Mouse (Mus musculus) layer of hippocampus, postnatal 10 days (tissue): Measurements from ENCODE around the gene Apob. TPM values are rescaled to one million over a fixed set of nuclear protein-coding genes. Genes with fewer than 3 reads are reported as not detected.
"Not testable (repeated sequence)": the region's sequence is repeated elsewhere in the genome, so short reads cannot be mapped to it uniquely, and the experiment has no call there.

Experiments used
- DNase-seq, 2 experiments: peaks; one replicate each; pipeline ENCODE4 v3.0.0; 2021; ENCODE audit warnings: low spot score in 2 of 2
- long read RNA-seq: library from polyadenylated mRNA; stranded (forward); transcript quantifications from one replicate; pipeline ENCODE4 v2.0.0, GENCODE M21; 2023
- total RNA-seq, 2 experiments: library from RNA; stranded (reverse); gene quantifications; 2 replicates each; pipeline ENCODE4 v1.2.3; 2021

The Apob gene
- under 1 TPM; 0.05 to 0.09 TPM for total RNA-seq
- long read RNA-seq: 0 reads

DNA sequence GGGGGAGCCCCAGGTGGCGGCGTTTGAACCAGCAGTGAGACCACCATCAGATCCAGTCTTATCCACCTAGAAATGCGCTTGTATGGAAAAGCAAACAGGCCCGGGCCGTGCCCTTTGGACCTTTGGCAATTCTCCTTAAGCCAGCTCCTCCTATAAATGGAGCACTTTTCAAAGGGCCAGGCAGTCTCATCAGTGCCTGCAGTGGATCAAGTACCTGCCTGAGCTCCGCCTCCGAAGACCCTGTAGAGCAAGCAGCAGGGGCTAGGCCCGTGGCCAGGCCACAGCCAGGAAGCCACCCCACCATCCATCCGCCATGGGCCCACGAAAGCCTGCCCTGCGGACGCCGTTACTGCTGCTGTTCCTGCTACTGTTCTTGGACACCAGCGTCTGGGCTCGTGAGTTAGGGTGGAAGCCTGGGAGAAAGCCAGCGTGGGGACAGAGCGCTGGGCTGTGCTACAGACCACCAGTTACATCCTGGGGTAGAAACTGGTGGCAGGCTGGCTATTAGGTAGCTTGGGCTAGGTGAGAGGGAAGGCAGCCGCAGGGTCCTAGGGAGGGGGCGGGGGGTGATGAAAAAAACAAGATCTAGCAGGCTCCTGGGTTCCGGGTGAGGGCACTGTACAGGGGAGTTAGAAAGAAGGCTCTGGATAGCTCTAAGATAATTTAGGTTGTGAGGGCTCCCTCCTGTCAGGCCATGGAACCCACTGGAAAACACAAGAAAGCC lies at the start of gene Apob:
Gene Apob, plus strand, starts transcription at position 183 of the 724 bp plus-strand sequence.
- no peak for DNase-seq

DNA sequence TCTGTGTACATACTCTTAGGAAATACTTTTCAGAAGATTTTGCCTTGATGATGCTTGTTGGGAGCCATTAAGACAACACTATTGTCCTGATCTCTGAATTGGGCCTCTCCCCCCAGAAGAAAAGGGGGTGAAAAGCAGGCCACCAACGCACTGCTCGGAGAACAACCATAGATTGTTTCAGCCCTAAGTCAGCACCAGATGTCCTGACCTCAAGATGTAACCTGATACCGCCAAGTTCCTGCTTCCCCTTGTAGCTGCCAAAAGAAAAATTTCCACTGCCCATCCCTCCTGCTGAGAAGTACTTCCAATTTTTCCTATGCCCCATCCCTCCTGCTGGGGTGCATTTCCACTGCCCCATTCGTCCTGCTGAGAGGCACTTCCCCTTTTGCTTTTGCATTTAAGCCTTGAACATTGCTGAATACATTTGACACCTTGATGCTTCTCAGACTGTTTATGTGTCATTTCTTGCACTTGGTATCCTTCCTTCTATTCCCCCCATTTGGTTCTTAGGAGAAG lies 45.0 kb upstream of the Apob start:
- DNase-seq: no peak

DNA sequence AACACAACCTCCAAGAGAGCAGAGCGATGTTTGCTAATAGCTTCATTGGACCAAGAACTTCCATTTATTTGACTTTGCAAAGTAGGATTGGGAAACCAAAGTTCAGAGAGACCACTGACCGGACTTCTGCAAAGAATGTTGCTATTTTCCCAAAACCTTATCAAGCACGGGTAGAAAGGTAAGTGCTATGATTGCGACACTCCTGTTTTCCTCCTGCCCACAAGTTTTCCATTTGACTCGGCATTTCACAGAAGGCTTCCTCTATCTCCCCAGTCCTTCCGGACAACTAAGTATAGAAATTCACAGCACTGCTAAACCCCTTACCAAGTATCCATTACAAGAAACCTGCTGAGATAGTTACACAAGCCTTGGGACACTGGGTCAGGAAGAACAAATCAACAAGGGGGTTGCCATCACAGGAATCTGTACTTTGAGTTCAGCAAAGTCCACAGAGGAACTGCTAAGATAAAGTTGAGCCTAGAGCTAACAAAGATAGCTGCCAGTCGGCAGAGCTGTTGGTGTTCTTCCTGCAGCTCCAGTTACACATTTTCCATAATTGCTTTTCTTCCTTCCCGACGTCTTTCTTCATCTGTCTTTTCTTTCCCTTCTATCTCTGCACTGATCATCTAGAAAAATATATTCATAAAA lies 27.2 kb upstream of the Apob start:
- DNase-seq: no peak

DNA sequence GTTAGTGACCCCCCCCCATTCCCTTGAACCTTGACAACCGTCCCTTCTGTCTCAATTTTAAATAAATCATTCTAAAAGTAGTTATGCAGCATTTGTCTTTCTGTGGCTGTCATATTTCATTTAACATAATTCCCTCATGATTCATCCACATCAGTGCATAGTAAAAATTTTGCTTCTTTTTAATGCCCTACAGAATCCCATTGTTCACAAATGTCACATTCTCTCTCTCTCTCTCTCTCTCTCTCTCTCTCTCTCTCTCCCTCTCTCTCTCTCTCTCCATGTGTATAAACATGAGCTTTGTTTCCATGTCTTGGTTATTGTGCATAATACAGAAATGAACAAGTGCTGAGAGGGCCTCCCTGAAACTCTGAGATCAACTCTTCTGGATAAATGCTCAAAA lies 18.6 kb upstream of the Apob start:
- DNase-seq: no peak

DNA sequence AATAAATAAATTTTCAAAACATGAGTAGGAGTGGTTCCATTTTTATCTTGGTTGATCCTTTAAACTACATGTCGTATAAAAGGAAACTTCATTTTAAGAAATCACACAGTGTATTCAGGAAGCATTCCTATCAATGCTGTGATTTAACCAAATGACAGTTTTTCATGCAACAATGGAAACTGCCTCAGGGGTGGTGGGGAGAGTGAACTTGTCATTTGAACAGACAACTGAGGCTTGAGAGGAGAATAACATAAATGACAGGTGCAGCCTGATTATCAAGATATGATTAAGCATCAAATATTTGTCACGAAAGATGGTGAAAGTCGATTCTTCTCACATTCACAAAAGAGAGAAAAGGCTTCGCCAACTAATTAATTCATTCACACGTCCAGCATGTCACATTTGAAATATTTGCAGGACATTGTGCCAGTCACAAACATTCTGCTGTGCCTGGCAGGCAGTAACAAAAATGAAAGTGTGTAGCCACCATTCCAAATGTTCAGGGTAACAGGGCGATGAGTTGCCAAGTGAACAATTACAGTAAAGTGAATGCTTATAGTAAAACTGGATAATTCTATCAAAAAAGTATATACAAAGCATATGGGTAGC lies 18.0 kb upstream of the Apob start:
- DNase-seq: no peak

DNA sequence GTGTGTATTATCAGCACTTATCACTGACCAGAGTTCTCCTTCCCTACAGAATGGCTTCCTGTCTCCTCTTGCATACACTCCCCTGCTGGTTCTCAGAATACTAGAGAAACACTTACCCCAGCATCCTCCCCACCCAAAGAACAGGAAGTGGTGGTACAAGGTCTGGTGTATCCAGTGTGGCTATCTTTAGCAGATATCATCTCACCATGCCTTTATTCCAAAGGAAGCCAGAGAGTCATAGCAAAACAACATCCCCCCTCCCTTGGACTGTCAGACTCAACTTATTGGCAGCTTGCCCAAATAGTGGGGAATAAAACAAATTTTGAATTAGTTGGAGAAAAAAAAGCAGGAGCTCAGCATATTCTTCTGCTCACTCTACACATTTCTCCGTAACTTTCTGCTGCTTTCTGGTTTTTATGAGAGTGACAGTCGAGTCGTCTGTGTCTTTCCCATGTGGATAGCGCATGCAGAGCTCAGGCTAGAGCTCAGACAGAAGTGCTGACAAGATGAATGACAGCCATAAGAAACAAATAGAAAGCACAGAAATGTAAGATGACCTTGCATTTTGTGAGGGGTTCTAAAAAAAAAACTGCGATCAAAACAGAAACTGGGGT lies 15.0 kb upstream of the Apob start:
- DNase-seq: no peak

DNA sequence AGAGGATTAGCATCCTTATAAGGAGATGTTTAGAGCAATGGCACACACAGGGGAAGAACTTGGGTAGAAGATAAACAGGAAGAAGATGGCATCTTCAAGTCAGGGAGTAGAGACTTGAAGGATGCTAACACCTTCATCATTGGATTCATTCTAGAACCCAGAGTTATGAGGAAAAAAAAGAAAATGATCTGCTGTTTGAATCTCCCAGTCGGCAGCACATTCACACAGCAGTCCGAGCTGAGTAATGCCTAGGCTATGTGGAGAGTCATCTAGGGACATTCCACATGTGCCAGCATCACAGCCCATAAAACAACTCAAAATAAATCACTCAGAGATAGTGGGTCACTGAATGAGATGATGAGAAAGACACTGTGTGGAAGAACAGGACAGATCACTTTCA lies 10.2 kb upstream of the Apob start:
- no peak for DNase-seq

DNA sequence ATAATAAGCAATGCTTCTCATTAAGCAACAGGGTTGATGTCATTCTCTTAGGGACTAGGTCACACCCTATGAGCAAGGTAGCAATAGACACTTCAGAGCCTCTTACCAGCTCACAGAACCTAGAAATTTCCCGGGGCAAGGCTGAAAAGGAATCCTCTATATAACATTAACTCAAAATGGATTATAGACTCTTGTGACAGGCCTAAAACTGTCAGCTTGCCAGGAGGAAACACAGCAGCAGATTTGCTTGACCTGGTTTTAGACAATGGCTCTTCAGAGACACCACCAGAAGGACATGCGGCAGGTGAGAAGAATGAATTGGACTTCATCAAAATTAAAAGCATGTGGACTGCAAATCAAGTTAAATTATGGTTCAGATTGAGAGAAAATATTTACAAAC lies 7.1 kb upstream of the Apob start:
- no peak for DNase-seq

DNA sequence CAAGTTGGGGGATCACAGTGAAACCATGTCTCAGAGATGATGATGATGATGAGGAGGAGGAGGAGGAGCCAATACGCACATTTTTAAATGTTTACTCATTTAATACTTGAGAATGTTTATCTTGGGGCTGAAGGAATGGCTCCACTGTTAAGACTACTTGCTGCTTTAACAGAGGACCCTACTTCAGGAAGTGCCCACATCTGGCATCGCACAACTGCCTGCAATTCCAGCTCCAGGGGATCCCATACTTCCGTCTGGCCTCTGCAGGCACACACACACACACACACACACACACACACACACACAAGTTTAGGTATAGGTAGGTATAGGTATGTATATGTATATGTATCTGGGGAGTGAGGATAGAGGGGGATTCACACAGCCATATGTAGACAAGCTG lies 6.6 kb upstream of the Apob start:
- DNase-seq: no peak

DNA sequence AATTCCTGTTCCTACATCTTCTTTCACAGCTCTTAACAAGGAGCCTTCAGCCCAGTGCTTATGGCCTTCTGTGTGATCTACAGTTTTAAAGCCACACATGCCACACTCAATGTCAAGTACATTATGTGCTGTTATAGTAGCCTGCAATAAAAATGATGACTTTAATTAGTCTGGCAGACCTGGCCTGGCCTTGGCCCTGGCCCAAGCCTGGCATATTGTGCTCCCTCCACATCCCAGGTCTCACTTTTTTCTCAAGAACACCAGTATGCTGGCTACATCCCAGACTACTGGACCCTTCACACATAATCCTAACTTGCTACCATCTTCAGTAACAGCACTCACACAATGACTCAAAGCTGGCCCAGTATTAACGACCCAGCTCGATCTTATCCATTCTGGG lies 5.7 kb upstream of the Apob start:
- DNase-seq: no peak

DNA sequence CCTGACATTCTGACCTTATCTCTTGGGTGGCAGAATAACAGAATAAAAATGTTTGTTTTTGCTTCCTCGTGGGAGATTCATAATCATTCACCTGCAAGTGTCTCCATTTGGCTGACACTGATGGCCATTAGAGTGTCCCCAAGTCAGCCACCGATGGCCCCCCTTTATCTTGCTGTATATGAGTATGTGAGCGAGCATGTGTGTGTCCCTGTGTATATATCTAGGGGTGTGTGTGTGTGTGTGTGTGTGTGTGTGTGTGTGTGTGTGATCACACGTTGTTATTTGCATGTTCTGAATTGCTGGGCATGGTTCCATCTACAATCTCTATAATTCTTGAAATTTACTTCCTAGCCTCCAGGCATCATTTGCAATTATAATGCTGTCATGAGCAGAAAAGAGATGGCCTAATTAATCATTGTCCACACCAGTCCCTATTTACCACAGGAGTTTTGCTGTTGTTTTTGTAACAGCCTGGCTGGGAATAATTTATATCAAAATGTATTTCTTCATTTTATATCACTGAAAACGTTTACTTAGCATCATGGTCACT lies 3.6 kb upstream of the Apob start:
- no peak for DNase-seq

DNA sequence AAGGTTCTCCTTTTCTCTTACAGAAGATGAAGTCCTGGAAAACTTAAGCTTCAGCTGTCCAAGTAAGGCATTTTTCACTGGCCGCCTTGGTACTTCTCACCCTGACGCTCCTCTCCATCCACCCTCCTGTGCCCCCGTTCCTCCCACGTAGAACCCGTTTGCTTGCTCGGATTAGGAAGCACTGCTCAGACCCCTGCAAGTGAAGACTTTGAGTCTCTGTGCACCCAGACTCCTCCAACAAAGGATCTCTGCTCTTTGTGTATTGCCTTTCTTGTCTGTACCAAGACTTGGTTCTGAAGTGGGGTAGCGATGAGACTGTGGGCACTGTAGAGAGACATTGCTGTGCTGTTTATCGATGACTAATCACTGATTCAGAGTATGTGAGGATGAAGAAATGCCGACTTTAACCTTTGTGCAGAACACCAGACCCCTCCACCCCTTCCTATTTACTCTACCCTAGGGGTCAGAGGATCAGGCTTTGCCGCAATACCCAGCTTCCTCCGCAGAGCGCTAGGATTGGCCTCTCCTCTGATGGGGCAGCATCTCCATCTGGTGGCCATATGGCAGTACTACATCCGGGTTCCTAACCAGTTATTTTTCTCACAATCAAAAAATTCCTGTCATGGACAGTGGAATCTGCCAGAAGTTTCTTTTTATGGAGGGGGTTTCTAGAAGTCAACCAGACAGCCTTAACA lies 889 bp downstream of the Apob start:
- DNase-seq: peak; percentile 84 to 86

DNA sequence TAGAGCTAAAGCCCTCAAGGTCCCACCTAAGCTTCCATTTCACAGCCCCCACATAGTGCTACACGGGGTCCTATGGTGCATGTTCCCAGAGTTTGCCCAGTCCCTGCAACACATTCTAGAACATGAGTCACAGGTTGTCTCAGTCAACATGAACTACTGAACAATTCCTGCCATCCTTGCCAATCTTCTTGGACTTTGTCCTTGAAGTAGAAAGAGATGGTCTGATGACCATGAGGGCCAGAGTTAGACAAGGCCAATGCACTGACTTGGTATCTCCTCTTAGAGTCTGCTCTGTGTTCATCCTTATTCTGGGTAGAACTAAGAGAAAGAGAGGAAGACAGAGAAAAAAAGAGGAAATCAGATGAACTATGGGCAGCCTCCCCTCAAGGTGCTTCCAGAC lies 7.0 kb downstream of the Apob start:
- no peak for DNase-seq

DNA sequence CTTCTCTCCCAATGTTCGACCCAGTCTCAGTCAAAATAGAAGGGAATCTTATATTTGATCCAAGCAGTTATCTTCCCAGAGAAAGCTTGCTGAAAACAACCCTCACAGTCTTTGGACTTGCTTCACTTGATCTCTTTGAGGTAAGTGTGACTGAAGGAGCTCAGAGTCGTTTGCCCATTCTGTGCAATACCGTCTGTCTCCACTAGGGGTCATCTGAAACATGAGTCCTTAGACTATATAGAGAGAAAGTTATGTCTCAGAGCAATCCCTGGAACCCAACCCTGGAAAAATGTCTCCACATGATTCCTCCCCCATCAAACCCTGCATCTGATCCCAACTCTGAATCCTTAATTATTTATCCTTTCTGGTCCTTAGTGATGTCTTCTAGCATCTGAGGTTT lies 13.4 kb downstream of the Apob start:
- peak; percentile 48 to 62 for DNase-seq

DNA sequence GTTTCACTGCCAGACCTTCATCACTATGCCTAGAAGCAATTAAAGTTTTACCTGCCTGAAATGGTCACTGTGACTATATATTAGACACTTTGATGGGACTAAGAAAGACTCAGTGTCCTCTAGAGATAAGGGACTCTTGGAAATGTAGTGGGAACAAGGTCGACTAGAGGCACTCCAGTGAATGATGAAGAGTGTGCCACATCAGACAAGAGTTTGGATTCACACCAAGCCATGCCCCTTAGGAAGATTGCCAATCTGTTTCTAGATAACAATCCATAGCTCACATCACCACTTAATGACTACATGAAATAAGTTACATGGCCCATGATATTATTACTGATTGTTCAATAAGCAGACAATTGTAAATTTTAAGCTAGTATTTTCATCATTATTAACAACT lies 14.1 kb downstream of the Apob start:
- no peak for DNase-seq

DNA sequence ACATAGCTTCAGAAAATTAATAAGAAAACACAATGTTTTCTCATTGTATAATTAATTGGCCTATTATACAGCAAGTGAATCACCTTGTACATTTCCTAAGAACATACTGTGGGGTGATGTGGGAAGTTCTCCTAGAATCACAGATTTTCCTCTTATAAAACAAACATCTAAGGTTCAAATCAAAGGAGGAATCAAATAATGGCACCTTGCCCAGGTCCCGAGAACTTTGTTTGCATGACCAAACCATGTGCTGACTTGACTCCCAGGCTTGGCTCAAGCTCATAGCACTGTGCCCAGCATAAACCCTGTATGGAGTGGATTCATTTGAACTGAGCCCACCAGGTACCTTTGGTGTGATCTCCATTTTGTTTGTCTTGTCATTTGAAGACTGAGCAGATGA lies 43.5 kb downstream of the Apob start:
- DNase-seq: no peak

DNA sequence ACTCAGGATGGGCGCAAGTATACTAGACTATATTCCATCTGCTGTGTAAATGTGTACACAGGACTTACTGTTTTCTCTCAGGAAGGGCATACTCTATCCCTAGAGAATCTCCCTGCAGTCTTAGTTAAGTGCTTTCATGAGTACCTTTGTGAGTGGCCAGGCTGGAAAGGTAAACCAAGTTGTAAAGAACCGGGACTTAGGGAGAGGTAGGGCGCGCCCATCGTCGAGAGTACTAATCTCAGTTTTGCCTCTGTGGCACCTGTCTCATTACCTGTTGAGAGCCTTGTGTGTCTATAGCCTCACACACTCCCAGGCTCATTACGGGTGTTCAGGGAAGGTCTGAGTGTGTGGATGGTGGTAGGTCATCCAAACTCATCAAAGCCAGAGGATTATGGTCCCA lies 52.1 kb downstream of the Apob start:
- no peak for DNase-seq

DNA sequence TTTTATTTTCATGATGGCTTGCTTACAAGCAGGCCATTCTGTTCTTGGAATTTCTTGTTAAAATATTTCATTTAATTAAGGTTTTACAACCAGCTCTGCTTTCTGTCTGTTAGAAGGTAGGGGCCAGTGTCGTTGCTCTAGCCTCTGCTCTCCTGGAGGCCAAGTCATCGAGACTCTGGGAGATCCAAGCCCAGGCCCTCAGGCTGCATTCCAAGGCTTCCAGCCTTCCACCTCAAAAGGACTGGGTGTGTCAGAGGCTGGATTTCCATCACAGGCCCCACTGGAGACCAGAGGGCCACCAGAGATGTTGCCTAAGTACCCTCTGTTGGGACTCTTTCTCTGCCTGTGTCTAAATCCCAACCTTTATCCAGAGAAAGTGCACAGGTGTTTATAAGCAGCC lies 52.6 kb downstream of the Apob start:
- no peak for DNase-seq

DNA sequence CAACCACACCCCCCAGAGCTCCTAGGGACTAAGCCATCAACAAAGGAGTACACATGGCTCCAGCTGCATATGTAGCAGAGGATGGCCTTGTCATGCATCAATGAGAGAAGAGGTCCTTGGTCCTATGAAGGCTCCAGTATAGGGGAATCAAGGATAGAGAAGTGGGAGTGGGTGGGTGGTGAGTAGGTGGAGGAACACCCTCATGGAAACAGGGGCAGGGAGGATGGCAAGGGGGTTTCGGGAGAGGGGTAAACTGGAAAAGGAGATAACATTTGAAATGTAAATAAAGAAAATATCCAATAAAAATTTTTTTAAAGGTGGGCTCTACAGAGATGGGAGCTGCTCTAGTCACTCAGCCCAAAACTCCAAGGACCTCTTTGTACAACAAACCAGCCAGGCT lies 53.7 kb downstream of the Apob start:
- DNase-seq: not testable (repeated sequence)

DNA sequence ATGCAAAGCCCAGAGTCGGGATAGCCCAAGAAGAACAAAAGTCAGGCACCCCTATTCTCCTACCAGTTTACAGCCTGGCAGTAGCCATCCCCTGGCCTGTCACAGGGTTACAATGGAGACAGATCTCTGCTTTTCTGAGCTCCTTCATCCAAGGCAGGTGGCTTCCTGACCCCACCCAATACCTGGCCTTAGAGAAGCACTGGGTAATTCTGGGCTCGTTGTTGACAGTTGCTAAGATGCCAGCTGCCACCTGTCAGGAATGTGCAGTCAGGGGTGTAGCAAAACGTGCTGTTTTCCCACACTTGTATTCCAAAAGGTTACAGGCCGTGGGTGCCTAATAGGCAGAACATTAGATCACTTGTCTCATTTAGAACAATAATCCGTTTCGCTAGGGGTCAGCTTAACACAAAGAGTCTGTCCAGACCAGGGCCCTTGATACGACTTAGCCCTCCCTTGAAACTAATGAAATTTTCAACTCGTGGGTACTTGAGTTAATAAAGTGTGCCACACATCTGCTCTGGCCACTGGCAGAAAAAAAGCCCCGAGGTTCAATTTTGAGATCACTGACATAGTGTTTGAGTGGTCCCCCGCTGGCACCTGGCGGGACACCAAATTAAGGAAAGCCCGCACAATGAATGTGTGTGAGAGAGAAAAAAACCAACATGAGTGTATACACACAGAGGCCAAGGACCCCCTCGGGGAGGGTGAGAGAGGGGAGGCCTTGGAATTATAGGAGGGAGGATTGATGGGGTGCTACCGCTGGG lies 54.3 kb downstream of the Apob start:
- DNase-seq: no peak
